Mouse (Mus musculus): ENCODE results near the gene Rnf216. TPM values are rescaled to one million over a fixed set of nuclear protein-coding genes. Genes with fewer than 3 reads are reported as not detected.

The Rnf216 gene
- total and polyA plus RNA-seq, 3 experiments: 15.5 to 30.7 (median 18.2) TPM

GRCm38 (mm10) chr5:142998171-142998570 lies 114.6 kb downstream of the Rnf216 start:
- H3K4me3 ChIP-seq (replicated peaks in 1 of 3; ENCODE audit: low read depth in 2 of 3, low read length in 2 of 3, poor library complexity in 1 of 3): no peak overlapping the region
- TF ChIP-seq ZC3H11A (IDR thresholded peaks at IDR 0.05; ENCODE audit: low read depth, low read length): no peak

GRCm38 (mm10) chr5:142997526-142997925 lies 115.3 kb downstream of the Rnf216 start:
- in situ Hi-C loops (cut with MboI; ENCODE audit: low pct_ligation_motif_present, low pct_unique_long_range_greater_than_20kb, low sequenced_read_pairs): no loop called here
- Histone ChIP-seq H3K4me2 (ENCODE audit: insufficient read depth, low read depth, poor library complexity, severe bottlenecking) (no peak overlapping the region), H3K36me3 (replicated peaks in 1 of 2; ENCODE audit: control insufficient read depth in 1 of 2, insufficient read depth in 1 of 2, low read length in 1 of 2) (peaks cover 27 to 73% of the 10 kb centered on the region in 2 experiments), H3K4me3 (replicated peaks in 1 of 3; ENCODE audit: low read depth in 2 of 3, low read length in 2 of 3, poor library complexity in 1 of 3) (no peak overlapping the region), H3K27me3 (replicated peaks) (no peaks in the 10 kb centered on the region), H3K79me2 (replicated peaks; ENCODE audit: control insufficient read depth, extremely low read depth, insufficient read depth, poor library complexity, severe bottlenecking) (no peaks in the 10 kb centered on the region), H3K4me1 (ENCODE audit: control insufficient read depth in 1 of 2, insufficient read depth in 2 of 2) (peaks cover 17 to 42% of the 10 kb centered on the region in 2 experiments), H3K9me3 (replicated peaks; ENCODE audit: low read length) (no peaks in the 10 kb centered on the region), H3K27ac (ENCODE audit: insufficient read depth, low read depth) (no peak overlapping the region), H3K9ac (ENCODE audit: insufficient read depth, low read depth) (no peak overlapping the region)
- TF ChIP-seq POLR2AphosphoS2 (IDR thresholded peaks at IDR 0.05; ENCODE audit: low read depth, low read length) (no peak), GABPA (IDR thresholded peaks at IDR 0.05; ENCODE audit: insufficient replicate concordance, low read depth, low read length) (no peak), ETS1 (conservative IDR thresholded peaks at IDR 0.05; ENCODE audit: low read depth, low read length) (no peak), ZNF384 (IDR thresholded peaks at IDR 0.05; ENCODE audit: low read depth, low read length) (no peak), MAX (IDR thresholded peaks at IDR 0.05; ENCODE audit: low read length) (no peak), CHD1 (IDR thresholded peaks at IDR 0.05; ENCODE audit: low read depth, low read length) (no peak), MEF2A (IDR thresholded peaks at IDR 0.05; ENCODE audit: borderline replicate concordance, low read depth, low read length) (no peak), ZMIZ1 (IDR thresholded peaks at IDR 0.05; ENCODE audit: low read depth, low read length) (no peak), TBP (conservative IDR thresholded peaks at IDR 0.05; ENCODE audit: low read depth, low read length) (no peak), MAFK (IDR thresholded peaks at IDR 0.05; ENCODE audit: insufficient replicate concordance, low read length) (no peak), POLR2A (IDR thresholded peaks at IDR 0.05; ENCODE audit: low read depth, low read length) (no peak), SIN3A (IDR thresholded peaks at IDR 0.05; ENCODE audit: low read length) (no peak), JUND (conservative IDR thresholded peaks at IDR 0.05; ENCODE audit: low read depth, low read length) (no peak), ZKSCAN1 (IDR thresholded peaks at IDR 0.05; ENCODE audit: borderline replicate concordance, low read depth, low read length) (no peak), KAT2A (IDR thresholded peaks at IDR 0.05; ENCODE audit: insufficient replicate concordance, low read length) (no peak), CTCF (conservative IDR thresholded peaks at IDR 0.05 in 1 of 2, IDR thresholded peaks at IDR 0.05 in 1 of 2; ENCODE audit: low read depth in 2 of 2, low read length in 2 of 2) (no peak), USF2 (conservative IDR thresholded peaks at IDR 0.05; ENCODE audit: low read depth, low read length) (no peak), CHD2 (IDR thresholded peaks at IDR 0.05; ENCODE audit: low read length) (no peak), HCFC1 (IDR thresholded peaks at IDR 0.05; ENCODE audit: low read depth, low read length) (no peak)
- no peak for DNase-seq (ENCODE audit: extremely low read depth)
- dilution Hi-C loops (cut with MboI; ENCODE audit: extremely low pct_ligation_motif_present, extremely low pct_unique_long_range_greater_than_20kb, low sequenced_read_pairs): no loop called here

More at GRCm38 (mm10) chr5:142998171-142998570, 114.6 kb downstream of the Rnf216 start:
- in situ Hi-C loops (cut with MboI; ENCODE audit: low pct_ligation_motif_present, low pct_unique_long_range_greater_than_20kb, low sequenced_read_pairs): no loop called here
- Histone ChIP-seq H3K4me1 (ENCODE audit: control insufficient read depth in 1 of 2, insufficient read depth in 2 of 2) (peaks cover 15 to 42% of the 10 kb centered on the region in 2 experiments), H3K9me3 (replicated peaks; ENCODE audit: low read length) (no peaks in the 10 kb centered on the region), H3K27me3 (replicated peaks) (no peaks in the 10 kb centered on the region), H3K9ac (ENCODE audit: insufficient read depth, low read depth) (no peak overlapping the region), H3K4me2 (ENCODE audit: insufficient read depth, low read depth, poor library complexity, severe bottlenecking) (no peak overlapping the region), H3K27ac (ENCODE audit: insufficient read depth, low read depth) (no peak overlapping the region), H3K79me2 (replicated peaks; ENCODE audit: control insufficient read depth, extremely low read depth, insufficient read depth, poor library complexity, severe bottlenecking) (no peaks in the 10 kb centered on the region), H3K36me3 (replicated peaks in 1 of 2; ENCODE audit: control insufficient read depth in 1 of 2, insufficient read depth in 1 of 2, low read length in 1 of 2) (peaks cover 20 to 72% of the 10 kb centered on the region in 2 experiments)
- dilution Hi-C loops (cut with MboI; ENCODE audit: extremely low pct_ligation_motif_present, extremely low pct_unique_long_range_greater_than_20kb, low sequenced_read_pairs): no loop called here
- no peak for DNase-seq (ENCODE audit: extremely low read depth)

Measured in CH12.LX (cell line).